Mouse (Mus musculus) stomach, postnatal 0 days (tissue): Measurements from ENCODE around the gene Vps53.

ENCODE experiments used
- CTCF ChIP-seq: IDR thresholded peaks from 2 replicates; pipeline ENCODE4 v1.5.1; 2016; ENCODE audit warnings: antibody characterized with exemption, low read depth, mild to moderate bottlenecking, moderate library complexity
- EP300 ChIP-seq: optimal IDR thresholded peaks from 2 replicates; pipeline ENCODE3; 2016; ENCODE audit warnings: antibody characterized with exemption

GRCm38 (mm10) chr11:76077341-76077740 is 102.1 kb downstream of the Vps53 start:
- TF ChIP-seq CTCF (no peak), EP300 (no peak)
